Mouse (Mus musculus) ES-CJ7 (cell line): ENCODE results near the gene Ubap1l.

ENCODE experiments used
- DNase-seq: peaks from one replicate; pipeline ENCODE4 v3.0.0; 2011; ENCODE audit warnings: low read depth, low spot score

Ubap1l gene

GRCm38 (mm10) chr9:65410378-65410777, 49.5 kb downstream of the Ubap1l start:
- DNase-seq, result no peak

GRCm38 (mm10) chr9:65411326-65411725, 50.5 kb downstream of the Ubap1l start:
- DNase-seq, result no peak

GRCm38 (mm10) chr9:65417738-65418137, 56.9 kb downstream of the Ubap1l start:
- no peak for DNase-seq

GRCm38 (mm10) chr9:65419633-65420032, 58.8 kb downstream of the Ubap1l start:
- DNase-seq, result no peak

- no peak for DNase-seq
Observed at GRCm38 (mm10) chr9:65422760-65423501, 62.1 kb downstream of the Ubap1l start, which contains the start of gene Slc51b. TSS of gene Slc51b (minus strand) at chr9:65422955.

GRCm38 (mm10) chr9:65424393-65424792, 63.6 kb downstream of the Ubap1l start:
- no peak for DNase-seq

GRCm38 (mm10) chr9:65427511-65427910, 66.7 kb downstream of the Ubap1l start:
- no peak for DNase-seq

- DNase-seq, result no peak
Observed at GRCm38 (mm10) chr9:65428003-65428402, 67.2 kb downstream of the Ubap1l start.
